Mouse (Mus musculus): Measurements from ENCODE around the gene Hoxd3.

Hoxd3 gene

GRCm38 (mm10) chr2:74762522-74763244 lies 51.0 kb downstream of the Hoxd3 start, which contains the start of gene Hoxd1:
TSS of gene Hoxd1 (plus strand) at chr2:74762980.
- no peak for ATAC-seq (ENCODE audit: insufficient number of reproducible peaks, low FRiP score, low TSS enrichment)

DNA sequence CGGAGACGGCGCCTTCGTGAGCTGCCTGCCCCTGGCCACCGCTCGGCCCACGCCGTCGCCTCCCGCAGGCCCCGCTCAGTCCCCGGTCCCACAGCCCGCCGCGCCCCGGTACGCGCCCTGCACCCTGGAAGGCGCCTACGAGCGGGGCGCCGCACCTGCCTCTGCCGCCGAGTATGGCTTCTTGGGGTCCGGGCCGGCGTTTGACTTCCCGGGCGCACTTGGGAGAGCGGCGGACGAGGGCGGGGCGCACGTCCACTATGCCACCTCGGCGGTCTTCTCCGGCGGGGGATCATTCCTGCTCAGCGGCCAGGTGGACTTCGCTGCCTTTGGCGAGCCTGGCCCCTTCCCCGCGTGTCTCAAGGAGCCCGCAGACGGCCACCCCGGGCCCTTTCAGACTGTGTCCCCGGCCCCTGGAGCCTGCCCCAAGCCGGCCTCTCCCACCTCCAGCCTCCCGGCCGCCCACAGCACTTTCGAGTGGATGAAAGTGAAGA lies 51.6 kb downstream of the Hoxd3 start:
- no peak for ATAC-seq (ENCODE audit: insufficient number of reproducible peaks, low FRiP score, low TSS enrichment)

GRCm38 (mm10) chr2:74763976-74764375 lies 52.2 kb downstream of the Hoxd3 start:
- no peak for ATAC-seq (ENCODE audit: insufficient number of reproducible peaks, low FRiP score, low TSS enrichment)

- no peak for ATAC-seq (ENCODE audit: insufficient number of reproducible peaks, low FRiP score, low TSS enrichment)
Observed at GRCm38 (mm10) chr2:74774359-74774758, 62.6 kb downstream of the Hoxd3 start.

DNA sequence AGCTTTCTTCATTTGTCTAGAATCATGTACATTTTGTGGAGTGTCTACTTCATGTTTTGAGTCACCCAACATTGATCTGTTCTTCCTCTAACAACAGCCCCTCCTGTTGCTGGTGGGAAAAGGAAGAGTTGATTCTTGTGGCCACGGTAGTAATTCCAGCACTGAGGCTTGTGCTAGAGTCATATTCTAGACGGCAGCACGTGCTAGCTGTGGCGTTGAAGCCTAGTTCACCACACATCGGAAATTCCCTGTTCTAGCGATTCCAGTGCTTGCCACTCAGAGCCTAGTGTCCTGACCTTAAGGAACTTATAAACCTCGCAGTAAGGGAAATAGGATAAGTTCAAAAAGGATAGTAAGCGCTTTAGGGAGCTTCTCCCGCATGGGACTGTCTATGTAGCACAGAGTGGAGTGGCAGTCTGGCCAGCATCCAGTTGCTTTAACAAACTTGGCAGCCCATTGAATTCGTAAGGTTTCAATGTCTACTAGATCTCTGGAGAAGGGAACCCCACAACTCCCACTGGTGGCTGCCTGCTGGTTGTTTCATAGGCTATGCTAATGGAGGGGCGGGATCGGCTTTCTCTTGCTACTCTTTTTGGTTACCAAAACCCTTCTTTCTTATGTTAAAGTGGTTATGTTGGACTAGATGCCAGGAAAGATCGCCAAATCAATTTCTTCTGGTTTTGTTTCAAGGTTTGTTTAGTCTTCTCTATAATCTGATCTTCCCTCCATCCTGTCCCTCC lies 66.0 kb downstream of the Hoxd3 start:
- no peak for ATAC-seq (ENCODE audit: insufficient number of reproducible peaks, low FRiP score, low TSS enrichment)

GRCm38 (mm10) chr2:74781386-74781785 lies 69.7 kb downstream of the Hoxd3 start:
- ATAC-seq (ENCODE audit: insufficient number of reproducible peaks, low FRiP score, low TSS enrichment): no peak

DNA sequence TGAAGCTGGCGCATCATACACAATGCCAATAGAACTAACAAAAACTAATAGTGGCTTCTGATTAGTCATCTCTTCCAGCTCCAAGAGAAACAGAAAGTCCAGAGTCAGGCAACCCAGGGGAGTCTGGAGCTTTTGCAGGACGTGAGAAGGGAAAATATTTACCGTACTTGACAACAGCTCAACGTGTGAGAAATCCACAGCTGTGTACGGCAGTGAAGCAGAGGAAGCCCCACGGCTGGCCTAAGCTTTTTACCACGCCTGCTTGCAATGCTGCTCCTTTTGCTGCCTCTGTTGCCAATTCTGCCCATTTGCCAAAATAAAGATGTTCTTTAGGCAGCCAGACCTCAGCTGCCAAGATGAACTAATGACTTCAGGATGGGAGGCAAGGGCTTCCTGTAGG lies 83.8 kb downstream of the Hoxd3 start:
- no peak for ATAC-seq (ENCODE audit: insufficient number of reproducible peaks, low FRiP score, low TSS enrichment)
